Mouse (Mus musculus): ENCODE results near the gene Ston2. TPM values are rescaled to one million over a fixed set of nuclear protein-coding genes. Genes with fewer than 3 reads are reported as not detected.

Ston2 gene
- total and polyA plus RNA-seq, 2 experiments: 4.6 to 9.3 TPM

- no peak overlapping the region for H3K9ac ChIP-seq (ENCODE audit: low read depth, low read length)
- H3K4me3 ChIP-seq (ENCODE audit: insufficient read depth, low read depth, low read length): no peak overlapping the region
- DNase-seq (ENCODE audit: extremely low read depth, low read depth, low spot score): peak; percentile 85
- WGBS: 8% methylated on average over 15 of the region's 15 CpGs
- H3K4me1 ChIP-seq (ENCODE audit: control insufficient read depth, insufficient read depth, low read length): peaks cover 10% of the 10 kb centered on the region
- no peaks in the 10 kb centered on the region for H3K27me3 ChIP-seq (ENCODE audit: control insufficient read depth, insufficient read depth, low read length)
- no peaks in the 10 kb centered on the region for H3K79me2 ChIP-seq (ENCODE audit: control insufficient read depth, insufficient read depth, low read length)
- H3K27ac ChIP-seq (replicated peaks; ENCODE audit: insufficient read depth, low read depth, low read length): peak overlapping the region; percentile 38
- no peaks in the 10 kb centered on the region for H3K36me3 ChIP-seq (ENCODE audit: control insufficient read depth, insufficient read depth, low read length)
- TF ChIP-seq POLR2A (IDR thresholded peaks at IDR 0.05; ENCODE audit: extremely low read depth, insufficient read depth, low read length) (no peak), CTCF (IDR thresholded peaks at IDR 0.05; ENCODE audit: low read depth, low read length) (no peak)
Measured at GRCm38 (mm10) chr12:91684101-91684839, 103.9 kb downstream of the Ston2 start.

DNA sequence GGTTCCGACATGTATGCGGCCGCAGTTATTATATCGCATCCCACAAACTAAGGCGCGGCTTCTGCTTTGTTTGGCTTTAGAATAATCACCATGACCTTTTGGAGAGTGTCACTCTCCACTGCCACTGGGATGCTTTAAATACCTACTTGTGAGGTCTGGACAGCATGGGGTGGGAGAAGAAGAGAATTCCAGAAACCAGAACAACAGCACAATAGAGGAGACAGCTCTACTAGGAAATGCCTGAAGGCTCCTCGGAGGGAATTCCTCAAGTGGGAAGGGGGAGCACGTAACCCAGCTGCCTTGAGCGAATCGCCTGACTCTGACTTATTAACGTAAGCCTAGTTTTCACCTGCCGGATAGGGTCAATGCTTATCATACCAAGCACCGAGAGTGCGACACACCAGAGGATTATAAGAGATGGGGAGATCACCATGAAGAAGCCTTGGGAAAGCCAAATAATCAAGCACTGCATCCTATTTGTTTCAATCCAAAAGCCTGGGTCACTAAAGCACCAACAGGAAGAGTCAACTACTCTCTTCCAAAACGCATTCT lies 104.6 kb downstream of the Ston2 start:
- TF ChIP-seq CTCF (IDR thresholded peaks at IDR 0.05; ENCODE audit: low read depth, low read length) (no peak), POLR2A (IDR thresholded peaks at IDR 0.05; ENCODE audit: extremely low read depth, insufficient read depth, low read length) (no peak)
- no peak overlapping the region for H3K9ac ChIP-seq (ENCODE audit: low read depth, low read length)
- H3K4me1 ChIP-seq (ENCODE audit: control insufficient read depth, insufficient read depth, low read length): peaks cover 10% of the 10 kb centered on the region
- H3K79me2 ChIP-seq (ENCODE audit: control insufficient read depth, insufficient read depth, low read length): no peaks in the 10 kb centered on the region
- 77% methylated on average over 15 of the region's 15 CpGs for WGBS
- no peaks in the 10 kb centered on the region for H3K27me3 ChIP-seq (ENCODE audit: control insufficient read depth, insufficient read depth, low read length)
- H3K27ac ChIP-seq (replicated peaks; ENCODE audit: insufficient read depth, low read depth, low read length): no peak overlapping the region
- no peaks in the 10 kb centered on the region for H3K36me3 ChIP-seq (ENCODE audit: control insufficient read depth, insufficient read depth, low read length)
- no peak for DNase-seq (ENCODE audit: extremely low read depth, low read depth, low spot score)
- H3K4me3 ChIP-seq (ENCODE audit: insufficient read depth, low read depth, low read length): no peak overlapping the region

DNA sequence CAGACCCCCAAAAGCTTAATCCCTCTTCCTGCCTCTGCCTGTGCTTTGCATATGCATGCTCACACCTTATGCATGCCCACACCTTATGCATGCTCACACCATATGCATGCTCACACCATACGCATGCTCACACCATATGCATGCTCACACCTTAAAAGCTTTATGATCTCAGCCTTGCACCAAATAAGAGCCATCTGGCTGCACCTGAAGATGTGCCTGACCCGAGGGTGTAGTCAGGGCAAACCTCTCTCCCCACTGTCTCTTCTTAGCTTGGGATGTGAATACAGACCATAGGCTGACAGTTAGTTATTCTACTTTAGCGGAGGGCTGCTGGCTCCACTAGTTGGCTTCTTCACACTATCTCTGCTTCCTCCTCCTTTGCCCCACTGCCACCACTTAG lies 105.1 kb downstream of the Ston2 start:
- H3K27me3 ChIP-seq (ENCODE audit: control insufficient read depth, insufficient read depth, low read length): no peaks in the 10 kb centered on the region
- no peak overlapping the region for H3K9ac ChIP-seq (ENCODE audit: low read depth, low read length)
- no peaks in the 10 kb centered on the region for H3K79me2 ChIP-seq (ENCODE audit: control insufficient read depth, insufficient read depth, low read length)
- H3K4me3 ChIP-seq (ENCODE audit: insufficient read depth, low read depth, low read length): no peak overlapping the region
- no peaks in the 10 kb centered on the region for H3K36me3 ChIP-seq (ENCODE audit: control insufficient read depth, insufficient read depth, low read length)
- peaks cover 10% of the 10 kb centered on the region for H3K4me1 ChIP-seq (ENCODE audit: control insufficient read depth, insufficient read depth, low read length)
- 96% methylated on average over 3 of the region's 3 CpGs for WGBS
- H3K27ac ChIP-seq (replicated peaks; ENCODE audit: insufficient read depth, low read depth, low read length): no peak overlapping the region
- DNase-seq (ENCODE audit: extremely low read depth, low read depth, low spot score): no peak
- TF ChIP-seq CTCF (IDR thresholded peaks at IDR 0.05; ENCODE audit: low read depth, low read length) (no peak), POLR2A (IDR thresholded peaks at IDR 0.05; ENCODE audit: extremely low read depth, insufficient read depth, low read length) (no peak)

DNA sequence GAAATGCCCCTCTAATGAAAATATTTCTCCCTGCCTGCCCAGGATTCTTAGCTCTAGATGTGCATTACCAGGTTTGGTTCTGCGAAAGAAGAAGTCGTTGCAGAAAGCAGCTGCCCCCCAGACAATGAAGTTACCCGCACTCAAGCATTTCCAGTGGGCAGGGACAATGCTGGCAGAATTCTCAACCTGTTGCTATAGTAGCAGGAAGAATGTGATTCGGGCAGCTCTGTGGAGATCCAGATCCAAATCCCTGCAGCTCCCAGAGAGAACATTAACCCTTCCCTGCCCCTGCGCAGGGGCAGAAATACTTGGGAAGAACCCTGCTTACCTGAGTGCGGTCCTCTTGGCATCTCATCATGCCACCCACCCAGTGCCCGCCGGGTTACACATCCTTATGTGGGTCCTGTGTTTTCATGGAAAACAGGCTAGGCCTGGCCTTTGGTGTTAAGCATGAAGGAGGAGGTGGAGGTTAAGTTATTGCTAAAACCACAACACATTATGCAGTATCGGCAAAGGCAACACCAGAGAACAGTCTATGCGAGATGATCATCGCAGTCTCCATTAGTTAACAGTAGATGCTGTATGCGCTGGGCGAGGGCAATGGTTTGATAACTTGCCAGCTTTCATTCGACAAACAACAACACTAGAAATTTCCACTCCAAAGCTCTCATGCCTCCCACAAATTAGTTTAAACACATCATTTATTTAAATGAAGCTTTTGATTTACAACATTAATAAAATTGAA lies 108.7 kb downstream of the Ston2 start:
- Histone ChIP-seq H3K4me1 (ENCODE audit: control insufficient read depth, insufficient read depth, low read length) (peaks cover 8% of the 10 kb centered on the region), H3K79me2 (ENCODE audit: control insufficient read depth, insufficient read depth, low read length) (no peaks in the 10 kb centered on the region), H3K27me3 (ENCODE audit: control insufficient read depth, insufficient read depth, low read length) (no peaks in the 10 kb centered on the region), H3K4me3 (ENCODE audit: insufficient read depth, low read depth, low read length) (no peak overlapping the region), H3K36me3 (ENCODE audit: control insufficient read depth, insufficient read depth, low read length) (no peaks in the 10 kb centered on the region), H3K9ac (ENCODE audit: low read depth, low read length) (no peak overlapping the region), H3K27ac (replicated peaks; ENCODE audit: insufficient read depth, low read depth, low read length) (no peak overlapping the region)
- WGBS: 87% methylated on average over 14 of the region's 14 CpGs
- no peak for TF ChIP-seq CTCF (IDR thresholded peaks at IDR 0.05; ENCODE audit: low read depth, low read length)
- no peak for TF ChIP-seq POLR2A (IDR thresholded peaks at IDR 0.05; ENCODE audit: extremely low read depth, insufficient read depth, low read length)
- no peak for DNase-seq (ENCODE audit: extremely low read depth, low read depth, low spot score)

- WGBS: 62% methylated on average over 9 of the region's 9 CpGs
- no peak overlapping the region for H3K27ac ChIP-seq (replicated peaks; ENCODE audit: insufficient read depth, low read depth, low read length)
- H3K79me2 ChIP-seq (ENCODE audit: control insufficient read depth, insufficient read depth, low read length): no peaks in the 10 kb centered on the region
- no peak for DNase-seq (ENCODE audit: extremely low read depth, low read depth, low spot score)
- H3K36me3 ChIP-seq (ENCODE audit: control insufficient read depth, insufficient read depth, low read length): no peaks in the 10 kb centered on the region
- no peak for TF ChIP-seq POLR2A (IDR thresholded peaks at IDR 0.05; ENCODE audit: extremely low read depth, insufficient read depth, low read length)
- no peak for TF ChIP-seq CTCF (IDR thresholded peaks at IDR 0.05; ENCODE audit: low read depth, low read length)
- H3K4me3 ChIP-seq (ENCODE audit: insufficient read depth, low read depth, low read length): no peak overlapping the region
- no peaks in the 10 kb centered on the region for H3K27me3 ChIP-seq (ENCODE audit: control insufficient read depth, insufficient read depth, low read length)
- H3K4me1 ChIP-seq (ENCODE audit: control insufficient read depth, insufficient read depth, low read length): no peaks in the 10 kb centered on the region
- no peak overlapping the region for H3K9ac ChIP-seq (ENCODE audit: low read depth, low read length)
Measured at GRCm38 (mm10) chr12:91675937-91676336, 112.2 kb downstream of the Ston2 start.

All from liver, adult 2 months (tissue).